Mouse (Mus musculus): ENCODE results near the gene Slc39a11. TPM values are rescaled to one million over a fixed set of nuclear protein-coding genes. Genes with fewer than 3 reads are reported as not detected.
A peak's percentile ranks its signal among the peaks of the same experiment; 100 is the strongest.

Slc39a11 gene
- polyA plus RNA-seq, 1 experiment from 2014 or later: 20.4 TPM

DNA sequence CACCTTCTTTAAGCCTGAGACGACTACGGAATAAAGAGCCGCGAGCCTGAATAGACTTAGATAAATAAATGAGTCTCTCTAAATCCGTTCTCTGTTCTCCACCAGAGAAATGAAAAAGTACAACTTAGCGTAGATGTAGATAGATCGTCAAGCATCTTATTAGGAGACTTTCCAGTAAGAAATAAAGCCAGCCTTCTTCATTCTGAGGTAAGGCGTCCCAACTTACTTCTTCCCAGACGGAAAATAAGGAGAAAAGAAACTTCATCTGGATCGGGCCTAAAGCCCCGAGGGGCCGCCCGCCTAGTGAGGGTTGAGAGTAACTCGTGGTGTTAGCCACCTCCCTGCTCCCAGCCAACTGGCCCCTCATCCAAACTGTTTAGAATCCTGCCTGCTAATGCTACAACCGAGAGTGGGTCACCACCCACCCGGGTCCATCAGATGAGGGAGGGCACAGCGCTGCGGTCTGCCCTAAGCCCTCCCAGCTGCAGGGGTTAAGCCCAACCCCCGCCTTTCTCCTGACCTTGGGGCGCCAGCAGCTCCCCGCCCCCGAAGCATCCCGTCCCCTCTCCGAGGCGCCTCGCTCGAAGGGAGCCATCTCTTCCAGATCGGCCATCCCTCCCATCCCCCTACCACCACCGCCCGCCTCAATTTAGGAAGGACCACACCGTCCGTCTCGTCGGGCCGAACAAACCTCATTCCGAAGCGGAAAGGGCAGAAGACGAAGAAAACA is 33.2 kb upstream of the Slc39a11 start:
- peaks cover 52% of the 10 kb centered on the region for H3K4me1 ChIP-seq
- WGBS: 2% methylated on average over 38 of the region's 38 CpGs

DNA sequence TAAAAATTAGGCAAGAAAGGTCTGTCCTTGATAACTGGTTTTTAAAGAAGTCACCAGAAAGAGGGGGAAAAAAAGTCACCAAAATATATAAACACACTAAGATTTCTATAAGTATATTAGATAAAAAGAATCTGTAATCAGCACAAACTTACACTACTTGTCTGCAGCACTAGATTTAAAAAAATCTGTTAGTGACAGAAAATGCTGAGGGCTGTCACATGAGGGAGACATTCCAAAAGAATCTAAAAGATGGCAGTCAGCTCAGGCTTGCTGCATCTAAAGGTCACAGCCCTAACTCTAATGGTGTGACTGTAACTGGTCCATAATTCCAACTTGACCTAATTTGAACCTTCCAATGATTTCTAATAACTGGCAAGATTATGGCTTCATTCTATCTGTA is 32.1 kb upstream of the Slc39a11 start:
- peaks cover 9% of the 10 kb centered on the region for H3K36me3 ChIP-seq
- H3K9me3 ChIP-seq (replicated peaks): no peaks in the 10 kb centered on the region
- H3K27ac ChIP-seq (replicated peaks): no peak overlapping the region
- DNase-seq (ENCODE audit: low spot score): no peak
- H3K4me3 ChIP-seq: peak overlapping the region; percentile 93
- peaks cover 44% of the 10 kb centered on the region for H3K4me1 ChIP-seq
- no peaks in the 10 kb centered on the region for H3K27me3 ChIP-seq (ENCODE audit: low read depth, poor library complexity, severe bottlenecking)

More for the DNA sequence above, 33.2 kb upstream of the Slc39a11 start:
- Histone ChIP-seq H3K27me3 (ENCODE audit: low read depth, poor library complexity, severe bottlenecking) (no peaks in the 10 kb centered on the region), H3K27ac (replicated peaks) (peak overlapping the region; percentile 96), H3K4me3 (peak overlapping the region; percentile 93), H3K36me3 (peaks cover 6% of the 10 kb centered on the region), H3K9me3 (replicated peaks) (no peaks in the 10 kb centered on the region)
- peak; percentile 74 for DNase-seq (ENCODE audit: low spot score)

DNA sequence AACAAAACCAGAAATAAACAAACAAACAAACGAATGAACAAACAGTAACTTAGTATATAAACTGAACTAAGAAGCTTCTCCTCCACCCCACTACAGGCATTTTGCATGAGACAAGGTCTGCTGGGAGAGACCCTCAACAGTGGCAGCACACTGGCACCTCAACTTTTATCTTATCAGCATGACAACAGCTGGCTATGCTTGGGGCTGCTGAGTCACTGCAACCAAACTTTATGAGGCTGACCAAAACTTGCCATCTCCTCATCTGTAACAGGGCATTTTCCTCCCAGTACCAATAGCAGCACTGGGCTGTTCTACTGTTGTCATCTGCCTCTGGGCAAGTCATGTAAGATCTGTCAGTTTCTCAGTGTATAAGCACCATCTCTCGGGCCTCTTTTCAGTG is 31.1 kb upstream of the Slc39a11 start:
- 86% methylated on average over 2 of the region's 2 CpGs for WGBS
- no peaks in the 10 kb centered on the region for H3K27me3 ChIP-seq (ENCODE audit: low read depth, poor library complexity, severe bottlenecking)
- H3K4me1 ChIP-seq: peaks cover 36% of the 10 kb centered on the region
- DNase-seq (ENCODE audit: low spot score): no peak
- H3K27ac ChIP-seq (replicated peaks): no peak overlapping the region
- H3K36me3 ChIP-seq: peaks cover 19% of the 10 kb centered on the region
- no peaks in the 10 kb centered on the region for H3K9me3 ChIP-seq (replicated peaks)
- no peak overlapping the region for H3K4me3 ChIP-seq

DNA sequence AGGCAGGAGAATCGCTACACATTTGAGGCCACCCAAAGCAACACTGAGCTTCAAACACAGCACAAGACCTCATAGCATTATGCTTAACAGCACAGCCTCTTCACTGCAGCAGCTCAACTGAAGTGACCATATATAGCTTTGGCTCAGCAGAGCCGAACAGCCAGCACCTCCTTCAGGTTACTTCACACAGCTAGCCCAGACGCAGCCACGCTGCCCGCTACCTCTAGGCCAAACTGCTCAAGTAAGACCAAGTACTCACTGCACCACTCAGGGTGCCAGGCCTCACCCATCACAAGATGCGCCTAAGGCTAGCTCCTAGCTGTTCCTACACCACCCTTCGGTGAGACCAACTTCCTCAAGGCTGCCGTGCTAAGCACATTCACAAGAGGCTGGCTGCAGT is 28.5 kb upstream of the Slc39a11 start:
- no peak overlapping the region for H3K4me3 ChIP-seq
- H3K4me1 ChIP-seq: peaks cover 22% of the 10 kb centered on the region
- H3K27me3 ChIP-seq (ENCODE audit: low read depth, poor library complexity, severe bottlenecking): no peaks in the 10 kb centered on the region
- DNase-seq (ENCODE audit: low spot score): no peak
- no peak overlapping the region for H3K27ac ChIP-seq (replicated peaks)
- no peaks in the 10 kb centered on the region for H3K9me3 ChIP-seq (replicated peaks)
- WGBS: 92% methylated on average over 8 of the region's 8 CpGs
- H3K36me3 ChIP-seq: peaks cover 45% of the 10 kb centered on the region

DNA sequence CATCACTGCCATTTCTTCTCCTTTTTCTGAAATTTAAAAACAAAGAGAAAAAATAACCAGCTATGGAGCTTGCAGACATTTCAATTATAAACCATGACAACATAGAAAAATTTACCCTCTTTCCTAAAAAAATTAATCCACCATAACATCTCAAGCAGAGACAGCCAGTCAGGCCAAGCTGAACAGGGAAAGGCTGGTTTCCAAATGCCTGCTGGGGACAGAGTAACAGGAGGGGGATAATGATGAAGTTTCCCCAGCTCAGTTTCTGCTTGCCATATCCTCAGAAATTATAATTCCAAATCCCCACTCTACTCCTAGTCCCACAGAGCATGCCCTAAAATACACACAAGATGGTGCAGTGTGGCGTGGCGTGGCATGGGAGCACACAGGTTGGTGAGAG is 27.5 kb upstream of the Slc39a11 start:
- no peak for DNase-seq (ENCODE audit: low spot score)
- H3K36me3 ChIP-seq: peaks cover 55% of the 10 kb centered on the region
- no peak overlapping the region for H3K4me3 ChIP-seq
- no peaks in the 10 kb centered on the region for H3K9me3 ChIP-seq (replicated peaks)
- H3K4me1 ChIP-seq: peaks cover 16% of the 10 kb centered on the region
- H3K27ac ChIP-seq (replicated peaks): no peak overlapping the region
- 96% methylated on average over 2 of the region's 2 CpGs for WGBS
- H3K27me3 ChIP-seq (ENCODE audit: low read depth, poor library complexity, severe bottlenecking): no peaks in the 10 kb centered on the region

DNA sequence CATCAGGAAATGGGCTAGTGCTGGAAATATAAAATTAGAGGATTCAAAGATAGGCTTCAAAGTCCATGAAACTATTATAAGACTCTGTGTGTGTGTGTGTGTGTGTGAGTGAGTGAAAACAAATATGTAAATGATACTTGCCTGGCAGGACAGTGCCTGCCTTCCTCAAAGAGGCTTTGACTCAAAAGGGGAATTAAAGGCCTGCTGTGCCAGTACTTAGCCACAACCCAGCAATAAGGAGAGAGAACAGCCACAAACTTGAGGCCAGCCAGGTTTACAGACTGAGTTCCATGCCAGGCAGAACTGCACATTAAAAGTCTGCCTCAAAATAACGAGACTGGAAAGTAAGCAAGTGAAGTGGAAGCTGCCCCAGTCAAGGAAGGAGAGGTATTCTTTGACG is 27.0 kb upstream of the Slc39a11 start:
- WGBS: 89% methylated on average over 2 of the region's 2 CpGs
- H3K27me3 ChIP-seq (ENCODE audit: low read depth, poor library complexity, severe bottlenecking): no peaks in the 10 kb centered on the region
- H3K4me1 ChIP-seq: peaks cover 10% of the 10 kb centered on the region
- no peak for DNase-seq (ENCODE audit: low spot score)
- H3K36me3 ChIP-seq: peaks cover 60% of the 10 kb centered on the region
- H3K27ac ChIP-seq (replicated peaks): no peak overlapping the region
- no peak overlapping the region for H3K4me3 ChIP-seq
- H3K9me3 ChIP-seq (replicated peaks): no peaks in the 10 kb centered on the region

DNA sequence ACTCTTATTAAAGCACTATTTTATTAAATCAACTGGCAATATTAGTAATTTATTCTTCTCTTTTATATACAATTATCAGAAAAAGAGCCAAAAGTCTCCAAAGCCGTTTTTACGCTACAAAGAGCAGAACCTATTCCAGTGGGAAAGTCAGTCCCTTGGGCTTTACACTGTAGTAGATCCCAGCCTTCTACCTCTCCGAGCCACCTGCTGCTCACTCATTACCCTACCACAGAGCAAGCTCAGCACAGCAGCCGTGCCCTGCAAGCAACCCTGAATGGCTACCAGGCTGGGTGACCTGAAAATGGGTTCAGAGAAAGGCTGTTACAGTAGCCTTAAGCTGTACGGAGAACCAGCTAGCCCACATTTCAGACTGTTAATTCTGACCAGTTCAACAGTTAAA is 24.7 kb upstream of the Slc39a11 start:
- Histone ChIP-seq H3K36me3 (peaks cover 81% of the 10 kb centered on the region), H3K9me3 (replicated peaks) (no peaks in the 10 kb centered on the region), H3K27ac (replicated peaks) (no peak overlapping the region), H3K4me3 (no peak overlapping the region), H3K27me3 (ENCODE audit: low read depth, poor library complexity, severe bottlenecking) (no peaks in the 10 kb centered on the region), H3K4me1 (no peaks in the 10 kb centered on the region)
- no peak for DNase-seq (ENCODE audit: low spot score)
- WGBS: 94% methylated on average over 5 of the region's 5 CpGs

DNA sequence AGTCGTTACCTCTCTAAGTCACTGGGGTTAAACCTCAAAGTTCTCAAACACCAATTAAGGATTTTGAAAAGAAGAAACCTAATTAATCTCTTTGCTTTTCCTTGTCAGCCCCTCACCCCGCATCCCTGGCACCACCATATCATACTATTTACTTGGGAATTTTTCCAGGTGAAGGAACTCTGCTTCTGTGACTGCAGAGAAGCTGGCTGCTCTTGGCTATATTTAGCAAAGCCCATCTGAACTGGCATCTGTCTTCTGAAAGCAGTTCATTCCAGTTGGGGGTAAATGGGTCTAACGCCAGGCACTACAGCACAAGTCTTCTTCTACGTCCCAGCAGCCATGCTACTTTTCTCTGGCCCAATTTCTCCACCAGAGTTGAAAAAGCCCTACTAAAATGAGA is 23.7 kb upstream of the Slc39a11 start:
- no peaks in the 10 kb centered on the region for H3K4me1 ChIP-seq
- WGBS: 97% methylated on average over 4 of the region's 4 CpGs

DNA sequence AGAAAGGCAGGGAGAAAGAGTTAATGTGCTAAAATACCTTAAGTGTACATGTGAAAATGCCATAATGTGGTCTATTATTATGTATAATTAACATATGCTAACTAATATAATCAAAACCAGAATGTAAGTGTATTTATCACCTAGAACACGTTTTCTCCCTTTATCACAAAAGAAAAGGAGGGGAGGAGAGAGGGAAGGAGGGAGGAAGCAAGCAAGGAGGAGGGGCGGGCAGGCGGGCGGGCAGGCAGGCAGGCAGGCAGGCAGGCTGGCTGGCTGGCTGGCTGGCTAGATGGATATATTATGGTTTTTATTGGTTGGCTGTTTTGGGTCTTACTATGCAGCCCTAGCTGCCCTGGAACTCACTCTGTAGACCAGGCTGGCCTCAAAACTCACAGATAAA is 19.8 kb upstream of the Slc39a11 start:
- Histone ChIP-seq H3K27me3 (ENCODE audit: low read depth, poor library complexity, severe bottlenecking) (no peaks in the 10 kb centered on the region), H3K4me1 (peaks cover 15% of the 10 kb centered on the region), H3K9me3 (replicated peaks) (no peaks in the 10 kb centered on the region), H3K4me3 (no peak overlapping the region), H3K36me3 (peaks cover 87% of the 10 kb centered on the region), H3K27ac (replicated peaks) (no peak overlapping the region)
- 89% methylated on average over 4 of the region's 4 CpGs for WGBS
- no peak for DNase-seq (ENCODE audit: low spot score)

More for the DNA sequence above, 23.7 kb upstream of the Slc39a11 start:
- Histone ChIP-seq H3K36me3 (peaks cover 91% of the 10 kb centered on the region), H3K27me3 (ENCODE audit: low read depth, poor library complexity, severe bottlenecking) (no peaks in the 10 kb centered on the region), H3K9me3 (replicated peaks) (no peaks in the 10 kb centered on the region), H3K27ac (replicated peaks) (no peak overlapping the region), H3K4me3 (no peak overlapping the region)
- no peak for DNase-seq (ENCODE audit: low spot score)

DNA sequence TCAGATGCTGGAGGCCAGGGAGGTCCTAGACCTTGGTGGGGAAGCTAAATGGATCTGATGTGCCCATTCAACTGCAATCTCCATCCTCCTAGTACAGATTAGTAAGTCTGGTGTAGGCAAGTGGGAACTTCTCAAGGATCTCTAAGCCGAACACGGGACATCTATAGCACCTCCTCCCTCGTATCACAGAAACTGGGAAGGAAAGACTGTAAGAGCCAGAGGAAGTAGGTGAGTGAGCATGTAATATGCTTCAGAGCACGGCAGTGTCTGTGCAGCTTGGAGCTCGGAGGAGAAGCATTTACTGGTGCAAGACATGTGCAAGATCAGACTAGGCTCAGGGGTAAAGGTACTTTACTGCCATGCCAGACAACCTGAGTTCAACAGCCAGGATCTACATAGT is 19.0 kb upstream of the Slc39a11 start:
- Histone ChIP-seq H3K9me3 (replicated peaks) (no peaks in the 10 kb centered on the region), H3K36me3 (peaks cover 86% of the 10 kb centered on the region), H3K4me1 (peaks cover 15% of the 10 kb centered on the region), H3K4me3 (no peak overlapping the region), H3K27me3 (ENCODE audit: low read depth, poor library complexity, severe bottlenecking) (no peaks in the 10 kb centered on the region), H3K27ac (replicated peaks) (no peak overlapping the region)
- 95% methylated on average over 5 of the region's 5 CpGs for WGBS
- no peak for DNase-seq (ENCODE audit: low spot score)

DNA sequence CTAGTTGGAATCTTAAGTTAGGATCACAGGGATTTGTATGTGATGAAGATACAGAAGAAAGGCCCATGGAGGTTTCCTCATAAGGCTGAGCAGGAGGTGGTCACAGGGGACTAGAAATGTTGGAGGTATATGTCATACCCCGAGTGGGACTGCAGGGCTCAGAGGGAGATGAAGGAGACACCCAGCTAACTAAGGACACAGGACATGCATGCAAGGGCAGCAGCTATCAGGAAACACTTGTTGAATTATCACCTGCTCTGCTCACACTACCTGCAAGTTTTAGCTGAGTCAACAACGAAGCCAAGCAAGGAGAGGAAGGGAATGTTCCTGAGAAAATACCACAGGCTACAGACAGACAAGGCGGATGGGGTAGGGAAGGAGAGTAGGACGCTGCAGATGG is 17.8 kb upstream of the Slc39a11 start:
- H3K27ac ChIP-seq (replicated peaks): no peak overlapping the region
- no peaks in the 10 kb centered on the region for H3K27me3 ChIP-seq (ENCODE audit: low read depth, poor library complexity, severe bottlenecking)
- H3K36me3 ChIP-seq: peaks cover 86% of the 10 kb centered on the region
- WGBS: 89% methylated on average over 4 of the region's 4 CpGs
- peaks cover 15% of the 10 kb centered on the region for H3K4me1 ChIP-seq
- H3K4me3 ChIP-seq: no peak overlapping the region
- no peak for DNase-seq (ENCODE audit: low spot score)
- H3K9me3 ChIP-seq (replicated peaks): no peaks in the 10 kb centered on the region

DNA sequence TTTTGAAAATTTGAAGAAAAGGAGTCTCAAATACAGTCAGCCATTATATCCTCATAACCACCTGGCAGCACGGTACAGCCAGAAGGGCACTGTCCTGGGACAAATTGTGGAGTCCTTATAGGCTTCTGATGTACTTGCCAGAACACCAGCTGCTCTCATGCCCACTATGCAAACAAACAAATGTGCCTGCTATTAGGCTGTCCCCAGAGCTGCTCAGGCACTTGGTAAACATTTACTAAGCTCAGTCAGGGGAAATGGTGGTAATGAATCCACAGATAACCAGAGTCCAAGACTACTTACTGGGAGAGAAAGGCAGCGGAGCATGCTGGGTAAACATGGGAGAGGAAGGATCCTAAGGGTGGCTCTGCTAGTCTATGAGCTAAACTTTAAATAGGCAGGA is 17.2 kb upstream of the Slc39a11 start:
- Histone ChIP-seq H3K27me3 (ENCODE audit: low read depth, poor library complexity, severe bottlenecking) (no peaks in the 10 kb centered on the region), H3K4me1 (peaks cover 15% of the 10 kb centered on the region), H3K4me3 (no peak overlapping the region), H3K36me3 (peaks cover 86% of the 10 kb centered on the region), H3K9me3 (replicated peaks) (no peaks in the 10 kb centered on the region), H3K27ac (replicated peaks) (no peak overlapping the region)
- 92% methylated on average over 2 of the region's 2 CpGs for WGBS
- DNase-seq (ENCODE audit: low spot score): no peak

DNA sequence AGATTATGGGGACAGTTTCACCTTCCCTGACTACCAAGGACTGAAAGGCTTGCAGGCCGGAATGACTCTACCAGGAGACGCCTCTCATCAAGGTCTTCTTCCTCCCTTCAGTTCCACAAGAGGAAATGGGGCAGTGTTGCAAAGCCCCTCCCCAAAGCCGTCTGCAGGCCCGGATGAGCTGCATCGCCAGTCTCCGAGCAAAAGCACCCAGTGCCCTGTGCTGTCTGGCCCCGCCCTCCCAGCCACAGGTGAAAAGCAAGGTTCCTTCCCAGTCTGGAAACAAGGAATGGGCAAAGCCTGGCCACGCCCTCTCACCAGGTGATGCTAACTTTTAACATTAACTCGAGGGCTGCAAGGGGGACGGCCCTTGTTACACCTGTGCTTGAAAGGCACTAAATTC is 16.8 kb upstream of the Slc39a11 start:
- no peaks in the 10 kb centered on the region for H3K27me3 ChIP-seq (ENCODE audit: low read depth, poor library complexity, severe bottlenecking)
- H3K27ac ChIP-seq (replicated peaks): no peak overlapping the region
- peaks cover 86% of the 10 kb centered on the region for H3K36me3 ChIP-seq
- H3K9me3 ChIP-seq (replicated peaks): no peaks in the 10 kb centered on the region
- no peak overlapping the region for H3K4me3 ChIP-seq
- peaks cover 15% of the 10 kb centered on the region for H3K4me1 ChIP-seq
- 69% methylated on average over 10 of the region's 10 CpGs for WGBS
- DNase-seq (ENCODE audit: low spot score): no peak

DNA sequence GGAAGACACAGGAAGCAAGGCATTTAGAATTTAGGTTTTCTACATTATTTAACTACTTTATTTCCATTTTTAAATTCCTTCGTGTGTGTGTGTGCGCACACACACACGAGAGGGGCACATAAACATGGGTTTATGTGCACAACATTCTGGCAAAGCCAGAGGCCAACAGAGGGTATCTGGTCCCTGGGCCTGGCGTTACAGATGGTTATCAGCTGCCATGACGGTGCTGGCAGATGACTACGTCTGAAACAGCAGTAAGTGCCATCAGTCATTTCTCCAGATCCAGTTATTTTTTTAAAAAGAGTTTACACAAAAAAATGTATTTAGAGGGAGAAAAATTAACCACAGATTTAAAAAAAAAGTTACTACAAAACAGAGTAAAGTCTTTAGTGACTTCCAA is 16.3 kb upstream of the Slc39a11 start:
- H3K9me3 ChIP-seq (replicated peaks): no peaks in the 10 kb centered on the region
- H3K36me3 ChIP-seq: peaks cover 86% of the 10 kb centered on the region
- WGBS: 95% methylated on average over 6 of the region's 6 CpGs
- no peak overlapping the region for H3K4me3 ChIP-seq
- H3K27ac ChIP-seq (replicated peaks): no peak overlapping the region
- no peak for DNase-seq (ENCODE audit: low spot score)
- H3K4me1 ChIP-seq: peaks cover 15% of the 10 kb centered on the region
- no peaks in the 10 kb centered on the region for H3K27me3 ChIP-seq (ENCODE audit: low read depth, poor library complexity, severe bottlenecking)
